Mouse (Mus musculus): Measurements from ENCODE around the gene Tbrg4.

GRCm38 (mm10) chr11:6599011-6599681, 26.7 kb downstream of the Tbrg4 start:
- TF ChIP-seq TAL1 (IDR thresholded peaks at IDR 0.05; ENCODE audit: low read length) (no peak), GATA1 (IDR thresholded peaks at IDR 0.05; ENCODE audit: low read length) (no peak)

Measured in erythroblast, embryonic 14.5 days (primary cell).